ENCODE assay signal across 13 mouse cellular contexts in the genomic region with DNA sequence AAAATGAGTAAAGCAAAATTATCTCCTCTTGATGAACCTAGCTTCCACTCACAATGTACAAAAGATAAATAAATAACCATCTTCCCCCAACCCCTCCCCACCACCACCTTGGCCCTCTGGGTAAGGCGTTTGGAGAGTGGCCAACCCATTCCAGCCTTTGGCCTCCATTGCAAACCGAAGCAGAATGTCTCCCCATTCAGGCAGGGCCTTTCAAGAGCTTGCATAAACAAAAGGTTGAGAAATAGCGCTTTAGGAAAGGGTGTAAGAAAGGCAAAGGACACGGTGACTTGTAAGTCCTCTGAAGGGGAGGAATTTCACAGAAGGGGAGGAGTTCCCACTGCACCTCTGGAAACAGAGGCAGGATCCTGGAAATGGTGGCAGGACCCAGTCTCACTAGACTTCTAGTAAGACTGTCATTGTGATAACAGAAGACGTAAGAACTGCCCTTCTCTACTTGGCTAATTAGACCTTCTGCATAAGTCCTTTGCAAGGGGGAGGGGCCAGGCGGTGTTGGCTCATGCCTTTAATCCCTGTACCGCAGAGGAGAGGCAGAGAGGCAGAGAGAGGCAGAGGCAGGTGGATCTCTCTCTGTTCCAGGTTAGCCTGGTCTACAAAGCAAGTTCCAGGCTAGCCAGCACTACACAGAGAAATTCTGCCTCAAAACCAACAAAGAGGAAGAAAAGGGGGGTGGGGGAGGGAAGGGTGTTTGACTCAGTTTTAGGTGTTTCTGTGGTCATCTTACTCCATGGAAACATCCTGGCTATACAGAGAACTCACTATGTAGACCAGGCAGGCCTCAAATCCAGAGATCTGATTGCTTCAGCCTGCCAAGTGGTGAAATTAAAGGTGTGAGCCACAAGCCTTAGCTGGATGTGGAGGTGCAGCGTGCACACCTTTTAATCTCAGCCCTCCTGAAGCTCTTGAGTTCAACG. TPM values are rescaled to one million over a fixed set of nuclear protein-coding genes. Genes with fewer than 3 reads are reported as not detected.
A peak's percentile ranks its signal among the peaks of the same experiment; 100 is the strongest.
DNase-seq lines count a peak whose midpoint lies in the region; ATAC-seq and TF ChIP-seq lines count a peak whose summit lies in the region.
"Had no signal": no experiment of that assay in that cellular context is flagged by ENCODE, and none has a peak within 500 bp of the region (broad histone marks: within the 10 kb centered on the region; RNA-seq: fewer than 3 reads in every experiment).

No protein-coding gene starts in this region.

- ATAC-seq in stomach, postnatal 0 days (ENCODE audit: low FRiP score, low TSS enrichment) = peak; percentile 59
- no peak for ATAC-seq in erythroid progenitor cell, adult 5-6 weeks (replicated peaks; ENCODE audit: low FRiP score, poor library complexity, severe bottlenecking)
- ATAC-seq in intestine, embryonic 16.5 days = no peak
- ATAC-seq: forebrain, embryonic 15.5 days had no signal

- H3K27ac ChIP-seq in brown adipose tissue, adult 24 weeks (replicated peaks; ENCODE audit: low read depth, low read length) = peak overlapping the region; percentile 93
- no peak overlapping the region for H3K27ac ChIP-seq in stomach, postnatal 0 days (replicated peaks)
- H3K27ac ChIP-seq in intestine, embryonic 16.5 days (ENCODE audit: low read length) = no peak overlapping the region
- H3K27ac ChIP-seq: forebrain, embryonic 15.5 days; heart, embryonic 13.5 days; left cerebral cortex, adult 2 months; midbrain, embryonic 12.5 days had no signal

- H3K4me1 ChIP-seq in brown adipose tissue, adult 24 weeks (ENCODE audit: control insufficient read depth, insufficient read depth, insufficient read length, low read length) = peaks cover 3% of the 10 kb centered on the region; the same call in 1 of the 2 replicates
- no peaks in the 10 kb centered on the region for H3K4me1 ChIP-seq in stomach, postnatal 0 days (replicated peaks; ENCODE audit: control insufficient read depth, insufficient read depth)
- peaks cover 3% of the 10 kb centered on the region; the same call in 1 of the 2 replicates for H3K4me1 ChIP-seq in intestine, embryonic 16.5 days (ENCODE audit: control insufficient read depth, insufficient read depth, low read length)
- H3K4me1 ChIP-seq: forebrain, embryonic 15.5 days; heart, embryonic 13.5 days had no signal

- no peak for TF ChIP-seq EP300 in stomach, postnatal 0 days (optimal IDR thresholded peaks at IDR 0.05)

- H3K4me2 ChIP-seq in stomach, postnatal 0 days (replicated peaks; ENCODE audit: low read depth) = no peak overlapping the region
- no peak overlapping the region for H3K4me2 ChIP-seq in intestine, embryonic 16.5 days (ENCODE audit: low read depth, low read length)
- H3K4me2 ChIP-seq: forebrain, embryonic 15.5 days; heart, embryonic 13.5 days; midbrain, embryonic 12.5 days had no signal

- no peaks in the 10 kb centered on the region for H3K27me3 ChIP-seq in stomach, postnatal 0 days (ENCODE audit: control insufficient read depth, insufficient read depth, low read length)
- no peaks in the 10 kb centered on the region for H3K27me3 ChIP-seq in intestine, embryonic 16.5 days (replicated peaks; ENCODE audit: control insufficient read depth, insufficient read depth, low read length)
- H3K27me3 ChIP-seq: forebrain, embryonic 15.5 days; heart, embryonic 13.5 days; midbrain, embryonic 12.5 days had no signal

- no peak for TF ChIP-seq CTCF in stomach, postnatal 0 days (IDR thresholded peaks at IDR 0.05; ENCODE audit: low read depth)

- no peaks in the 10 kb centered on the region for H3K9me3 ChIP-seq in stomach, postnatal 0 days (ENCODE audit: control insufficient read depth, low read length)
- no peaks in the 10 kb centered on the region for H3K9me3 ChIP-seq in intestine, embryonic 16.5 days (ENCODE audit: control insufficient read depth, low read length)
- H3K9me3 ChIP-seq: forebrain, embryonic 15.5 days; heart, embryonic 13.5 days; midbrain, embryonic 12.5 days had no signal

- no peaks in the 10 kb centered on the region for H3K36me3 ChIP-seq in stomach, postnatal 0 days (ENCODE audit: control insufficient read depth, insufficient read depth, low read length)
- H3K36me3 ChIP-seq in intestine, embryonic 16.5 days (ENCODE audit: control insufficient read depth, insufficient read depth, low read length) = no peaks in the 10 kb centered on the region
- H3K36me3 ChIP-seq: forebrain, embryonic 15.5 days; heart, embryonic 13.5 days; midbrain, embryonic 12.5 days had no signal

- H3K4me3 ChIP-seq in brown adipose tissue, adult 24 weeks (ENCODE audit: insufficient read depth, low read depth, low read length) = peak overlapping the region; percentile 15; the same call in 1 of the 2 replicates
- no peak overlapping the region for H3K4me3 ChIP-seq in stomach, postnatal 0 days (ENCODE audit: low read depth, low read length)
- H3K4me3 ChIP-seq in intestine, embryonic 16.5 days (ENCODE audit: low read length) = no peak overlapping the region
- H3K4me3 ChIP-seq: forebrain, embryonic 15.5 days; heart, embryonic 13.5 days; left cerebral cortex, adult 2 months; midbrain, embryonic 12.5 days had no signal

- WGBS in stomach, postnatal 0 days = 35% methylated on average over 9 of the region's 9 CpGs
- WGBS in intestine, embryonic 16.5 days = 50% methylated on average over 9 of the region's 9 CpGs

- peak; percentile 16 for DNase-seq in retina, adult 2 months (ENCODE audit: low read depth, low spot score)
- DNase-seq in retina, postnatal 1 day = no peak
- peak; percentile 71 to 82 for DNase-seq in lung, adult 18-20 months
- DNase-seq in stomach, postnatal 0 days (ENCODE audit: low spot score) = peak; percentile 27
- DNase-seq: embryo, embryonic 11 days; thymus, postnatal 36 days had no signal

- no peak overlapping the region for H3K9ac ChIP-seq in stomach, postnatal 0 days (ENCODE audit: low read length)
- no peak overlapping the region for H3K9ac ChIP-seq in intestine, embryonic 16.5 days (ENCODE audit: low read depth, low read length)
- H3K9ac ChIP-seq: forebrain, embryonic 15.5 days; heart, embryonic 13.5 days; midbrain, embryonic 12.5 days had no signal

RNA-seq across cellular contexts. Expression of gene Vkorc1l1, which starts 11.6 kb away (rescaled TPM):
- 31.1 and 41.5 TPM in 2 replicates for polyA plus RNA-seq in brown adipose tissue, adult 24 weeks (2012; ENCODE audit: insufficient read depth, insufficient read length, missing spikeins)
- 24.1 TPM in 2 replicates for polyA plus RNA-seq in stomach, postnatal 0 days (2015; fragmentation: Nextera tagmentation; extraction: Ambion mirVana)
- total RNA-seq in erythroid progenitor cell, adult 5-6 weeks (2015; ENCODE audit: low replicate concordance) = 54.4 and 69.6 TPM in 2 replicates
- total RNA-seq in erythroid progenitor cell, adult 5-6 weeks (2017; ENCODE audit: low replicate concordance) = 37.9 and 60.2 TPM in 2 replicates
- 22.1 and 28.8 TPM in 2 replicates for polyA plus RNA-seq in intestine, embryonic 16.5 days (2015; fragmentation: Nextera tagmentation; extraction: Ambion mirVana)

RNA-seq across cellular contexts. Expression of gene Nupr1l, which starts 21.9 kb away (rescaled TPM):
- polyA plus RNA-seq in brown adipose tissue, adult 24 weeks (2012; ENCODE audit: insufficient read depth, insufficient read length, missing spikeins) = 4.1 and 6.2 TPM in 2 replicates
- polyA plus RNA-seq in stomach, postnatal 0 days (2015; fragmentation: Nextera tagmentation; extraction: Ambion mirVana) = 2.2 and 3.0 TPM in 2 replicates
- not detected in 2 replicates for total RNA-seq in erythroid progenitor cell, adult 5-6 weeks (2015; ENCODE audit: low replicate concordance)
- 0.64 TPM in 1 of 2 replicates, not detected in the other for total RNA-seq in erythroid progenitor cell, adult 5-6 weeks (2017; ENCODE audit: low replicate concordance)
- 2.1 and 2.3 TPM in 2 replicates for polyA plus RNA-seq in intestine, embryonic 16.5 days (2015; fragmentation: Nextera tagmentation; extraction: Ambion mirVana)

RNA-seq across cellular contexts. Expression of gene Phkg1, which starts 31.8 kb away (rescaled TPM):
- polyA plus RNA-seq in brown adipose tissue, adult 24 weeks (2012; ENCODE audit: insufficient read depth, insufficient read length, missing spikeins) = 2.3 and 9.8 TPM in 2 replicates
- polyA plus RNA-seq in stomach, postnatal 0 days (2015; fragmentation: Nextera tagmentation; extraction: Ambion mirVana) = 0.08 and 0.25 TPM in 2 replicates
- not detected in 2 replicates for total RNA-seq in erythroid progenitor cell, adult 5-6 weeks (2015; ENCODE audit: low replicate concordance)
- 0.61 TPM in 1 of 2 replicates, not detected in the other for total RNA-seq in erythroid progenitor cell, adult 5-6 weeks (2017; ENCODE audit: low replicate concordance)
- polyA plus RNA-seq in intestine, embryonic 16.5 days (2015; fragmentation: Nextera tagmentation; extraction: Ambion mirVana) = 0.11 TPM in 1 of 2 replicates, not detected in the other

RNA-seq across cellular contexts. Expression of gene Zbed5, which starts 34.7 kb away (rescaled TPM):
- 0.83 and 1.9 TPM in 2 replicates for polyA plus RNA-seq in brown adipose tissue, adult 24 weeks (2012; ENCODE audit: insufficient read depth, insufficient read length, missing spikeins)
- 1.8 and 2.6 TPM in 2 replicates for polyA plus RNA-seq in stomach, postnatal 0 days (2015; fragmentation: Nextera tagmentation; extraction: Ambion mirVana)
- total RNA-seq in erythroid progenitor cell, adult 5-6 weeks (2015; ENCODE audit: low replicate concordance) = 3.4 TPM in 1 of 2 replicates, not detected in the other
- 0.51 TPM in 1 of 2 replicates, not detected in the other for total RNA-seq in erythroid progenitor cell, adult 5-6 weeks (2017; ENCODE audit: low replicate concordance)
- polyA plus RNA-seq in intestine, embryonic 16.5 days (2015; fragmentation: Nextera tagmentation; extraction: Ambion mirVana) = 2.2 and 2.4 TPM in 2 replicates

RNA-seq across cellular contexts. Expression of gene Chchd2, which starts 42.9 kb away (rescaled TPM):
- polyA plus RNA-seq in brown adipose tissue, adult 24 weeks (2012; ENCODE audit: insufficient read depth, insufficient read length, missing spikeins) = 1,785 and 1,958 TPM in 2 replicates
- polyA plus RNA-seq in stomach, postnatal 0 days (2015; fragmentation: Nextera tagmentation; extraction: Ambion mirVana) = 906 and 964 TPM in 2 replicates
- total RNA-seq in erythroid progenitor cell, adult 5-6 weeks (2015; ENCODE audit: low replicate concordance) = 111 and 174 TPM in 2 replicates
- total RNA-seq in erythroid progenitor cell, adult 5-6 weeks (2017; ENCODE audit: low replicate concordance) = 57.6 and 102 TPM in 2 replicates
- polyA plus RNA-seq in intestine, embryonic 16.5 days (2015; fragmentation: Nextera tagmentation; extraction: Ambion mirVana) = 1,153 and 1,157 TPM in 2 replicates
